Mouse (Mus musculus): ENCODE results near the gene Def6.
A peak's percentile ranks its signal among the peaks of the same experiment; 100 is the strongest.
"Not testable (repeated sequence)": the region's sequence is repeated elsewhere in the genome, so short reads cannot be mapped to it uniquely, and the experiment has no call there.

The Def6 gene

DNA sequence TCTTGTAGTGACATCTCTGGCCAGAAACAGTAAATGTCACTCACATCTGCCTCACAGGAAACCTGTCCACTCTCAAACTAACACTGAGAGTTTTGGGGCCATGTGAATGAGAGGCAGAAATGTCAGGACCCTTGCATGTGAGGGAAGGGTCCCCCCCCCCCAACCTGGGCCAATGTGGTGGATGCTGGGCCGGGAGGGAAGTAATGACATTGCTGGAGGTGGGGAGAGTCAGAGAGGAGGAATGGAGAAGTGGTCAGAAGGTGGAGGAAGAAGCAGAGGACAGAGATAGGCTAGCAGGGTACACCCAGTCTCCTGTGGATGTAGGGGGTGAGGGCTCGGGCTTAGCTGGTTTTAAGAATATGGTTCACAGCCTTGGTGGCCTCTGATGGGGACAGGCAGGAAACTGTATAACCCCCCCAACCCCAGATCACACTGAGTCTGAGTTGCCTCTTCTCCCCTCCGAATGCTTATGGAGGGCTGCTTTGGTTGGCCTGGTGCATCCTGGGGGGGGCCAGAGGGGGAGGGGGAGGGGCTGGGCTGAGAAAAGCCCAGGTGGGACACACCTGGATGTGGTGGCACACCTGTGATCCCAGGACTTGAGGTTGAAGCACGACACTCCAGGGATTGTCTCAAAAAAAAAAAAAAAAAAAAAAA, 2.0 kb downstream of the Def6 start:
- DNase-seq = no peak

GRCm38 (mm10) chr17:28211921-28212341, 4.4 kb downstream of the Def6 start:
- no peak for DNase-seq

DNA sequence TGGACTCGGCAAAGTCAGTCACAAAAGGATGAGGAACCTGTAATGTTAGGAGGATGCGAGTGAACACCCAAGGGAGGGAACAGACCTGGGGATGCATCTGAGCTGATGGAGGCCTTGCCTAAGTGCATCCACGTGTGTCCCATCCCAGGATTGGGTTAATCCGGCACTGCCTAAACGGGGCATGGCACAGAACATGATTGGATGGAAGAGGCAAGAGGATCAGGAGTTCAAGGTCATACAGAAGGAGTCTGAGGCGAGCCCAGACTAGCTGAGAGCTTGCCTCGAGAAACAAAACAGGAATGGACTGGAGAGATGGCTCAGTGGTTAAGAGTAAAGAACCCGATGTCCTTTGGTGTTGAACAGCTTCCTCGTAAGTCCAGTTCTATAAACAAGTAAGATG, 4.8 kb downstream of the Def6 start:
- no peak for DNase-seq

DNA sequence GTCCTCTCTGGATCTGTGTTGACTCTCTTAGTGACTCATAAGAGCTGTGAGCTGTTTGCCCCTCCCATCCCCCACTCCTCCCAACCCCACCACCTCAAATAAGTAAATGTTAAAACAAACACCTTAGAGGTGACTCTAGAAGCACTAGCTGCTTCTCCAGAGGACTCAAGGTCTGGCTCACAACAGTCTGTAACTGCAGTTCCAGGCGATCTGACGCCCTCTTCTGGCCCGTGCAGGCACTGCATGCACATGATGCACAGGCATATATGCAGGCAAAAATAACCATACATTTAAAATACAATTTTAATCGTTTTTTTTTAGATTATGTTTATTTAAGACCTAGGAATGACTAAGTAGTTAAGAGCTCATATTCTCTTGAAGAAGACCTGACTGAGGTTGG, 5.7 kb downstream of the Def6 start:
- DNase-seq = no peak

GRCm38 (mm10) chr17:28216791-28217190, 9.2 kb downstream of the Def6 start:
- no peak for DNase-seq

- DNase-seq = peak; percentile 36
These were observed 10.4 kb downstream of the Def6 start for GRCm38 (mm10) chr17:28217721-28218649.

DNA sequence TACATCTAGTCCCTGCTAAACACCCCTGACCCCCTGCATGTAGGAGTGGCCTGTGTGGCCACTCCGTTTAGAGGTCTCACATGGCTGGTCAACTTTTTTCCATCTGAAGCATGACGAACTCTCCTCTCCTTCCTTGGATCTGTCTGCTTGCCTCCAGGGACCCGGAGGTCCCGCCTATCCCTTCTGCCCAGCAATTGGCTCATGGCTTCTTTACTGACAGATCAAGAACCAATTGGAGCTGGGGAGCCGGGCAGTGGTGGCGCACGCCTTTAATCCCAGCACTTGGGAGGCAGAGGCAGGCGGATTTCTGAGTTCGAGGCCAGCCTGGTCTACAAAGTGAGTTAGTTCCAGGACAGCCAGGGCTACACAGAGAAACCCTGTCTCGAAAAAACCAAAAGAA, 14.9 kb downstream of the Def6 start:
- DNase-seq = not testable (repeated sequence)

DNA sequence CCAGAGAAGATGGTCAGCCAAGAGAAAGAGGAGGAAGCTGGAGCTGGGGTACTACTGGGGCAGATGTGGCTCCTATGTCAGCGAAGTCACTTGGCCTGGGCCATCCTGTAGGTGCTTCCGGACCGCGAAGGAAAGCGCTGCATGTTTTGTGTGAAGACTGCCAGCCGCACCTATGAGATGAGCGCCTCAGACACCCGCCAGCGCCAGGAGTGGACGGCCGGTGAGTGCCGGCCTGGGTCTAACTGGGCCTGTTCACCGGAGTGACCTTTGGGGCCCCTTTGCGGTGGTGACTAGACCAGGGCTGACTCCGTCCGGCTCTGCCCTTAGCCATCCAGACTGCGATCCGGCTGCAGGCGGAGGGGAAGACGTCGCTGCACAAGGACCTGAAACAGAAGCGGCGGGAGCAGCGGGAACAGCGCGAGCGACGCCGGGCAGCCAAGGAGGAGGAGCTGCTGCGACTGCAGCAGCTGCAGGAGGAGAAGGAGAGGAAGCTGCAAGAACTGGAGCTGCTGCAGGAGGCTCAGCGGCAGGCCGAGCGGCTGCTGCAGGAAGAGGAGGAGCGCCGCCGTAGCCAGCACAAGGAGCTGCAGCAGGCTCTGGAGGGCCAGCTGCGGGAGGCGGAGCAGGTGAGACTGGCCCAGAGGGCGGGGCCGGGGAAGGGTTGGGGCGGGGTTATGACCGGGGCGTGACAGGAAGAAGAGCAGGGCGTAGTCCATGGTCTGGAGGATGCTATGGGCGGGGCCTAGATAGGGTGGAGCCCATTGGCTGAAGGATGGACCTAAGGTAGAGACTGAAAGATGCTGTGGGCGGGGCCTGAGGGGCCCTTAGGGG, 16.2 kb downstream of the Def6 start:
- peak; percentile 92 for DNase-seq

GRCm38 (mm10) chr17:28224615-28225014, 17.0 kb downstream of the Def6 start:
- no peak for DNase-seq

DNA sequence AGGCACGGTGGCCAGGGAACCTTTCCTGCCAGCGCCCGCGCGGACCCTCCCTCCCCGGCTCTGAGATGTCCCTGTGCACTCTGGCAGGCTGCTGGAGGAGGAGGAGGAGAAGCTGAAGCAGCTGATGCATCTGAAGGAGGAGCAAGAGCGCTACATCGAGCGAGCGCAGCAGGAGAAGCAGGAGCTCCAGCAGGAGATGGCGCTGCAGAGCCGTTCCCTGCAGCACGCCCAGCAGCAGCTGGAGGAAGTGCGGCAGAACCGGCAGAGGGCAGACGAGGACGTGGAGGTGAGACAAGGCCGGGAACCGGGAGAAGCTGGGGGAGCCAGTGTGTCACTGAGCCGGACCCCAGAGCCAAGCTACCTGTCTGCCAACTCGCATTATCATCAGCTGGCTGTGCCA, 18.4 kb downstream of the Def6 start:
- DNase-seq = peak; percentile 92

- DNase-seq = no peak
These were observed 22.9 kb downstream of the Def6 start for GRCm38 (mm10) chr17:28230486-28230885.

DNA sequence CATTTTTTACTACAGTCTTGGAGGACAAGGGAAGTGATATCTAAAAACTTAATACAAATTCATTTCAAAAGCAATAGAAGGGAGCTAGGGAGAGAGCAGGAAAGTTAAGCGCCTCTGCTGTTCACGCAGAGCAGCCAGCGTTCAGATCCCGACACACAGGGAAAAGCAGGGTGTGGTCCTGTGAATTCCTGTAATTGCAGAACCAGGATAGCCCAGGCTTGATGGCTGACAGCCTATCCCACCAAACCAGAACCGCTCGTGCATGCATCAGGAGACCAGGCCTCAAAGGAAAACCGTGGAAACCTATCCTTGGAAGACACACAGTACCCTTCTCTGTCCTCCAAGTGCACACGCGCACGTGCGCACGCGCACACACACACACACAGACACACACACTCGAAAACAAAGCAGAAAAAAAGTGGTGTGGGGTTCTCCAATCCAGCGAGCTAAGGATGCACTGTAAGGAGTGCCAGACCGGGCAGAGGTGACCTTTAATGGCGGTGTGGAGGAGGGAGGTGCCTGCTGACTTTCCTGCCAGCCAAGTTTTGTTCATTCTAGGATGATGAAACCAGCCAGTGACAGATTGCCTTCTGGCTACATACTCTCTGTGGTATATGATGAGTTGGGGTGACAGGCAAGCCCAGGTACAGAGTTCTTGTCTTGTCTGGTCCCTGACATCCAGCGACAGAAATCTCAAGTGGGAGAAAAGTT, 23.6 kb downstream of the Def6 start:
- no peak for DNase-seq

DNA sequence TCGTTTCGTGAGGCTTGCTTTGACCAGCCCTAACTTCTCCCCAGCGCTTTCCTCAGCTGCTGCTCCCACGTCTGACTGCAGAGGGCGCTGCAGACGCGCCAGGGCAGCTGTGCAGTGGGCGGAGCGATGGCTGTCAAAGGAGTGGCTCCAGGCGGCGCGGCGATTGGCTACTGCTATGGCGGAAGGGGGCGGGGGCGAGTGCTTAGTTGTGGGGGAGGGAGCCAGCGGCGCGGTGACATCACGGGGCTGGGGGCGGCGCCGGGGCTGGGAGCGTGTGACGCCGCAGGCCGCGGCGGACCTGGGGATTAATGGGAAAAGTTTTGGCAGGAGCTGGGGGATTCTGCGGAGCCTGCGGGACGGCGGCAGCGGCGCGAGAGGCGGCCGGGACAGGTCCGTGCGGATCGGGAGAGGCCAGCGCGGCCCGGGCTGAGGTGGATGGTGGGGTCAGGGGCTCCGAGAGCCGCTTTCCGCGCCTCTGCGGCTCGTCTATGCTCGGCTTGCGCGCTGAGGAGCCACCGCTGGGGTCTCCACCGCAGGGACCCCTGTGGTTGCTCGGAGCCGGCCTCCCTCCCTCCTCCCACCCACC, 25.0 kb downstream of the Def6 start, which contains the start of gene Ppard:
TSS of gene Ppard (plus strand) at position 226 of the 586 bp plus-strand sequence.
- DNase-seq = peak; percentile 98

- DNase-seq = no peak
These were observed 25.6 kb downstream of the Def6 start for GRCm38 (mm10) chr17:28233091-28233731.

GRCm38 (mm10) chr17:28234641-28235040, 27.1 kb downstream of the Def6 start:
- no peak for DNase-seq

GRCm38 (mm10) chr17:28235982-28236635, 28.5 kb downstream of the Def6 start:
- peak; percentile 77 for DNase-seq

GRCm38 (mm10) chr17:28236636-28237015, 29.0 kb downstream of the Def6 start:
- no peak for DNase-seq

DNA sequence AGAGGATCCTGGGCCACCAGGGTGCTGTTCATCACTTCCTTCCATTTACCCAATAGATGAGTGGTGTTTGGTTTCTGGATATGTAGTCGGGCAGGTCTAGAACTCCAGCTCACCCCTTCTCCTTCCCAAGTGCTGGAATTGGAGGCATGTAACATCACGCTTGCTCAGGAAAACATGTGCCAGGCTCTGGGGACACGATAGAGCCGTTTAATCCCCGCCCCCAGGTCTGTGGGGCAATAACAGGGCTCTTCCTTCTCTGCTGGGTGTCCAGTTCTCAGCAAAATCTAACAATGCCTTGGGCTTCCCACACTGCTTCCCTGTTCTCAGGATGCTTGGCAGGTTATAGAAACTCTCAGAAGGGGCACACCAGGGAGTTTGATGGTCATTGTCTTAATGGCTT, 29.8 kb downstream of the Def6 start:
- no peak for DNase-seq

GRCm38 (mm10) chr17:28237874-28238273, 30.3 kb downstream of the Def6 start:
- DNase-seq = no peak

DNA sequence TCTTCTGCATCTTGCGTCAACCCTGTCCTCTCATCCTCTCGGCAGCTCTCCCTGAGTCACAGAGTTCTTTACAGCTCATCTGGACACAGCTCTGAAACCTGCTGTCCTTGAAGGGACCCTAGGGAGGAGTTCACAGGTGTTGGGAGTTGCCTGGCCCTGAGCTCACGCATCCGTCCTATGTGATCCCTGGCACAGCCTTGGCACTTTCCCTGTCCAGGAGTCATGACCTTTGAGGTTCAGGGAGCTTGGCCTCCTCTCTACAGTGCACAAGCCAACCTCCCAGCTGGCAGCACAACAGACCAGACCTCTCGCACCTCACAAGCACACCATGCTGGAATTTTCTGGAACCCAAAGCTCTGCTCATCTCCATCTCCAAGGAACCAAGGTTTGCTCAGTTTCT, 33.3 kb downstream of the Def6 start:
- DNase-seq = no peak

DNA sequence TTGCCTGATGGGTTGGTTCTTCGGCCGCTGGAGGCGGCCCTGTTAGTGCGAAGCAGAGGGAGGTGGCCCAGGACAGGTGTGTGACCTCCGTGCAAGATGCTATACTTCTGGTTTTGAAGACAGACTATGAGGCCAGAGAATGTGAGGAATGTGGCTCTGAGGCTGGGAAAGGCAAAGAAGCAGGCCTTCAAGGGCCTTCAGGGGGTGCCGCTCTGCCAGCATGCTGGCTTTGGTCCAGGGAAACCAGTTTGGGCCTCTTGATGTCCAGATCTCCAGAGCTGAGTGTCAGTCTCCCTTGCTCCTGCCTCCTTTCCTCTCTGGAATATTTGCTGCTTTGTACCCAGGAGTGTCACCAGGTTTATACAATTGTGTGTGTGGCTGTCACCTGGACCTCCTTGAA, 34.7 kb downstream of the Def6 start:
- no peak for DNase-seq

All from layer of hippocampus, adult 9-11 months (tissue).